Mouse (Mus musculus) B cell, adult 2 months (primary cell): ENCODE data around the gene E130309D02Rik.

Source experiments
- DNase-seq, 2 experiments: peaks; one replicate each; pipeline ENCODE4 v3.0.0; 2022

Gene E130309D02Rik

GRCm38 (mm10) chr5:143264689-143265088, 50.5 kb downstream of the E130309D02Rik start:
- no peak for DNase-seq

GRCm38 (mm10) chr5:143261636-143262035, 53.5 kb downstream of the E130309D02Rik start:
- DNase-seq, result no peak

DNA sequence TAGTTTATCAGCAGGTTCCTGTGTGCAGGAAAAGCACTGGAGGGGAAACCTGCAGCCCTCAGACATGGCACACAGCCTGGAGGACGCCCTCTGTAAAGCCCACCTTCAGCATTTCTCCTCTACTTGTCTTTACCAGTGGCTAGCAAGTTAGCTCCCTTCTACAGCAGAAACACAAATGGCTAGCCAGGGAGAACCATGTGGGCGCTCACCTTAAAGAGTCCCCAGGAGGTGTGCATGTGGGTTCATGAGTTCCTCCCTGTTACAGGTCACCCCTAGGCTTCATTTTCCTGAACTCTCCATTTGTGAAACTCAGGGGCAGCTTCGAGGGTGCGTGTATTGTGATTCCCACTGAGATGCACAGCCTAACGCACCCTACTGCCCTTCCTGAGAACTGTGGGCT, 59.4 kb downstream of the E130309D02Rik start:
- DNase-seq, result no peak

DNA sequence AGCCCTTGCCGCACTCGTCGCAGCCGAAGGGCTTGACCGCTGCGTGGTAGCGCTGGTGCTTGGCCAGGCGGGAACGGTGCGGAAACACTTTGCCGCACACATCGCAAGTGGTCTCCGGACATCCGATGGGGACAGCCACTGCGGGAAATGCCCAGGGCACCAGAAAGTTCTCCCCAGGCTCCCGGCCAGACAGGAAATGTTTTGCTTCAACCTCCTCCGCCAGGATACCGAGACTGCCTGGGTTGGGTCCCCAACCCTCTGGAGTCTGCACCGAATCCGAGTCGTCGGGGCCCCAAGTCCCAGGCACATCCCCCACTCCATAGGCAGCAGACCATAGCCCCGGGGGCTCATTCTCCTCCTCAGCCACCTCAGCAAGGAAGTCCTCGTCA, 60.0 kb downstream of the E130309D02Rik start:
- no peak for DNase-seq

GRCm38 (mm10) chr5:143254487-143255130, 60.6 kb downstream of the E130309D02Rik start:
- peak in 1 of 2 experiments; percentile 7 for DNase-seq

- DNase-seq, result peak in 1 of 2 experiments; percentile 7
These were observed 61.2 kb downstream of the E130309D02Rik start for GRCm38 (mm10) chr5:143253881-143254486.

DNA sequence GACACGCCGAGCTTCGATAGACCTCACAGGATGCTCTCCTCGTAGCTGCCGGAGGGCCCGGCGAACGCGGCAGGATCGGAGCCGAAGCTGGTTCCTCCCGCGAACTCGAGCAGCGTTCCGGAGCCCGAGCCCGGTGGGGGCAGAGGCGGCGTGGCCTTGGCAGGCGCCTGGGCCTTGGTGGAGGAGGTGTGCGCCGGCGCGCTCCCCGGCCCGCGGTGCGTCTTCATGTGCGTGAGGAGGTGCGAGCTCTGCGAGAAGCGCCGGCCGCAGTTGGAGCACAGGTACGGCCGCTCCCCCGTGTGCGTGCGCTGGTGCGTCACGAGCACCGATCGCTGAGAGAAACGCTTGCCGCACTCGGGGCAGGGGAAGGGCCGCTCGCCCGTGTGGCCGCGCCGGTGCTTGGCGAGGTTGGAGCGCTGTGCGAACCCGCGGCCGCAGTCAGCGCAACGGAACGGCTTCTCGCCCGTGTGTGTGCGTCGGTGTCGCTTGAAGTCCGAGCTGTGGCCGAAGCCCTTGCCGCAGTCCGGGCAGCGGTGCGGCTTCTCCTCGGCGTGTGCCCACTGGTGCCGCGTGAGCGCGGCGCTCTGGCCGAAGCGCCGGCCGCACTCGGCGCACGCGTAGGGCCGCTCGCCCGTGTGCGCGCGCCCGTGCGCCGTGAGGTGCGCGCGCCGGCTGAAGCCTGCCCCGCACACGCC, 61.8 kb downstream of the E130309D02Rik start:
- peak in 1 of 2 experiments; percentile 6 for DNase-seq

DNA sequence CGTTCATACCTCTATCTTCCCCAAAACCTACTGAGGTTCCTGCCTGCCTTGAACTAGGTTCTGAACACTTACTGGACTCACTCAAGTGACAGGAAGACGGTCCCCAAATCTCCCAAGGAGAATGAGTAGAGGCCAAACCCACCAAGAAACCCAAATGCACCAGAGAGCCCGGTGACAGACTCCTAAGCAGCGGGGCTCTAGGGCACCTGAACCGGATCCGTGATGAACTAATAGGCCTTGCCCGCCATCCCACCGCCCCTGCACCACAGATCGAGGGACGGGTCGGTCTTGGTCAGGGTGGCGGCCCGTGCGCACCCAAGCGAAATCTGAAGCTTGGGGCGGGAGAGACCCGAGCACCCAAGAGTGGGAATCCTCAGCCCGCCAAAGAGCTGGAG, 62.4 kb downstream of the E130309D02Rik start:
- no peak for DNase-seq

DNA sequence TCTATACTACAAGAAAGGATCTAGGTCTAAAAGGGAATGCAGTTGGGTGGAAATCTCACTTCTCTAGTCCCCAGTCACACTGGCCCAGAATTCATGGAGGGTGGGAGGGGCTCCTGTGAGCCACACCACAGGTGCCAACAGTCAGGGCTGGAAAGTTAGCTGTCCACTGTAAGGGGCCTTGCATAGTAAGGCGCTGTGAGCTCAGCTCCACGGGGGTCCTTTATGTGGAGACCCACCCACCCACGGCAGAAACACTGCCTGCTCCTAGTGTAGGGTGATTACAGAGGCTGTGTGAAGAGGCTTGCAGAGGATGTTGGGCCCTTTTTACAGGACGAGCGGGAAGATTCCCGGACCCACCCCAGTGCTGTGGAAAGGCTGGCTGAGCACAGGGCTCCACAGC, 63.1 kb downstream of the E130309D02Rik start:
- DNase-seq, result no peak
